Mouse (Mus musculus) brain, embryonic 14.5 days (tissue): Measurements from ENCODE around the gene Galk2.

Experiments used
- CTCF ChIP-seq: fragments of 200-500 bp; IDR thresholded peaks from 2 replicates; pipeline ENCODE4 v1.5.1; 2012; ENCODE audit warnings: inconsistent platforms, mild to moderate bottlenecking, moderate library complexity, borderline replicate concordance; ENCODE audit not compliant: insufficient read depth, insufficient read length; ENCODE audit errors: extremely low read depth
- POLR2A ChIP-seq: fragments of 200-500 bp; IDR thresholded peaks from 2 replicates; pipeline ENCODE4 v1.6.1; 2012; ENCODE audit warnings: mild to moderate bottlenecking, inconsistent platforms, borderline replicate concordance; ENCODE audit not compliant: poor library complexity, insufficient read depth, insufficient read length, severe bottlenecking; ENCODE audit errors: extremely low read depth

DNA sequence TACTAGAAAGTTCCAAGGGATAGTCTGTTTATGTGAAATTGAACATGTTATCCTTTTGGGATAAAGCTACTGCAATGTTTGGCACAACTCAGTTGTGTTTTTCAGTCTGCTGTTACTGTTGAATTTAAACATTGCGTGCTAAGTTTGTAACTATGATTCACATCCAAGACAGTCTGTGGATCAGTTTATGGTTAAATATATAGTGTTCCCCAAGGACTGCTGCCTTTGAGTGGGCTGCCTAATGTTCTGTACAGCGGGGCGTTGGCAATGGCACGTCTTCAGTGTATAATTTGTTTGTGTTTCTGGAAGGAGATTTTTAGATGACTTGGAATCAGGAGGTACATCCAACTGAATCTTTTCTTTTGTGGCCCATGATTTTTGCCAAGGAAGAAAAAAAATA lies 36.2 kb downstream of the Galk2 start:
- no peak for TF ChIP-seq CTCF
- no peak for TF ChIP-seq POLR2A
